Mouse (Mus musculus): ENCODE results near the gene Abcc4.

DNA sequence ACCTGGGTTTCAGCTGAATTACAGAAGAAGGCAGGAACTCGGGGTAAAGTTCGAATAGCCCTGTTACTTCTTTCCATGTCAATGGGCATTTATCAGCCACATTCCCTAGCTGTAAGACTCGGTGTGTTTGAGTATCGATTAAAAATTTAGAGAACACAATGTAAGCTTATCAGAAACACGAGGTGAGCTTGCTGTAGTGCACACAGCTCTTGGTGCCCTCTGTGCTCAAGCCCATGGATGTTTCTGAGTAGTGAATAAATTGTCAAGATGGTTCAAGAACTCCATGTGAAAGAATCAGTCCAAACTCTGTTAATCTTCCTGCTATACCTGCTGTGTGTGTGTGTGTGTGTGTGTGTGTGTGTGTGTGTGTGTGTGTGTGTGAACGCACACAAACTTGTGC, 272.2 kb downstream of the Abcc4 start:
- TF ChIP-seq CTCF (conservative IDR thresholded peaks at IDR 0.05; ENCODE audit: low read length) (no peak), NANOG (IDR thresholded peaks at IDR 0.05; ENCODE audit: borderline replicate concordance, low read length) (no peak)

All from E14TG2a.4 (cell line).